In the genomic region with DNA sequence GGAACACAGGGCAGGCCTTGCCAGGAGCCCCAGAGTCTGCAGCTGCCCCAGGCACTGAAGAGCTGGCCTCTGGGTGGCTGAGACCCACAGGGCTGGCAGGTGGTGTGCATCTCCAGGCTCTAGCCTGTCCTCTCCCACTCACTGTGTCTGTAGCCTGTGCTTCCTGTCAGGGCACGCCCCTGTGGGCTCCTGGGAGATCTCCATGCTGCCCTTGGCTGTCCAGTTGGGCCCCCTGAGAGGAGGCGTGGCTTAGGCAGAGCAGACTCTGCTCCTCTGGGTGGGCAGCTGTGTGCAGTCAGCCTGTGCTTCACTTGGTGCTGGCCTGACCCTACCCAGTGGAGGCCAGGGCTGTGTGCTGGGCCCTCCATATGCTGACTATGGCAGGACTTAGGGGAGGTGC, we compare ENCODE assay signal across 8 mouse cellular contexts. TPM values are rescaled to one million over a fixed set of nuclear protein-coding genes. Genes with fewer than 3 reads are reported as not detected.
DNase-seq lines count a peak whose midpoint lies in the region; TF ChIP-seq lines count a peak whose summit lies in the region.

No protein-coding gene starts in this region.

- intact Hi-C loops in left cerebral cortex, adult 2 months (cut with DNase I), result no loop called here

- no peak overlapping the region for H3K27ac ChIP-seq in left cerebral cortex, adult 2 months

- H3K4me3 ChIP-seq in left cerebral cortex, adult 2 months, result no peak overlapping the region

- DNase-seq in embryo, embryonic 10 days (ENCODE audit: low spot score), result peak; percentile 30
- DNase-seq in embryo, embryonic 10.5 days (ENCODE audit: low spot score), result no peak
- DNase-seq in urinary bladder, postnatal 14 days (ENCODE audit: low spot score), result peak; percentile 43
- DNase-seq in urinary bladder, postnatal 10 days (ENCODE audit: low spot score), result no peak
- peak; percentile 38 for DNase-seq in liver
- DNase-seq in spleen, postnatal 36 days (ENCODE audit: low spot score in 2 of 2), result no peak
- DNase-seq in ovary, adult 18-20 months (ENCODE audit: low spot score), result no peak
- DNase-seq in left cerebral cortex, adult 2 months (ENCODE audit: extremely low spot score in 1 of 2, low spot score in 2 of 2), result no peak

- TF ChIP-seq CTCF in left cerebral cortex, adult 2 months (IDR thresholded peaks at IDR 0.05), result no peak

RNA-seq across cellular contexts. Expression of a gene that starts 5.0 kb away (rescaled TPM):
- total RNA-seq in left cerebral cortex, adult 2 months (2021), result 100 to 1,000 TPM; 244 to 251 TPM

RNA-seq across cellular contexts. Expression of a gene that starts 21.9 kb away (rescaled TPM):
- total RNA-seq in left cerebral cortex, adult 2 months (2021), result 1 to 10 TPM; 2.7 to 4.2 TPM

RNA-seq across cellular contexts. Expression of a gene that starts 25.0 kb away (rescaled TPM):
- total RNA-seq in left cerebral cortex, adult 2 months (2021), result 1 to 10 TPM; 1.3 to 5.6 TPM

RNA-seq across cellular contexts. Expression of a gene that starts 25.0 kb away (rescaled TPM):
- 10 to 100 TPM; 41.5 to 44.8 TPM for total RNA-seq in left cerebral cortex, adult 2 months (2021)

RNA-seq across cellular contexts. Expression of a gene that starts 29.2 kb away (rescaled TPM):
- 10 to 100 TPM; 85.1 to 96.7 TPM for total RNA-seq in left cerebral cortex, adult 2 months (2021)

Comparison
In these comparisons a context has a peak if more than half of its experiments do, and no peak if none do; other contexts are left out.
1. DNase-seq: peak in embryo, embryonic 10 days (single experiment), urinary bladder, postnatal 14 days (single experiment) and liver (single experiment); none in embryo, embryonic 10.5 days (single experiment), urinary bladder, postnatal 10 days (single experiment), spleen, postnatal 36 days (0 of 2), ovary, adult 18-20 months (single experiment) and left cerebral cortex, adult 2 months (0 of 2).